Mouse (Mus musculus) stomach, postnatal 0 days (tissue): Measurements from ENCODE around the gene Nop16.

Experiments
- CTCF ChIP-seq: IDR thresholded peaks from 2 replicates; pipeline ENCODE4 v1.5.1; 2016; ENCODE audit warnings: antibody characterized with exemption, low read depth, mild to moderate bottlenecking, moderate library complexity
- EP300 ChIP-seq: optimal IDR thresholded peaks from 2 replicates; pipeline ENCODE3; 2016; ENCODE audit warnings: antibody characterized with exemption

- TF ChIP-seq CTCF (no peak), EP300 (no peak)
Observed at GRCm38 (mm10) chr13:54621960-54622521, 32.2 kb upstream of the Nop16 start.
